Mouse (Mus musculus) intestine, postnatal 0 days (tissue): Measurements from ENCODE around the gene Ublcp1. TPM values are rescaled to one million over a fixed set of nuclear protein-coding genes. Genes with fewer than 3 reads are reported as not detected.

Source experiments
- ATAC-seq: fragments of 200-750 bp; cut with Nextera tagmentation; 2 replicates; pipeline ENCODE4 v1.8.0; 2017; ENCODE audit warnings: mild to moderate bottlenecking, moderate TSS enrichment, moderate library complexity
- H3K27ac ChIP-seq: fragments of 300-500 bp; sonication (generic); 2 replicates; pipeline ENCODE4 v1.5.1; 2014; ENCODE audit warnings: mild to moderate bottlenecking, low read depth, low read length, moderate library complexity
- H3K27me3 ChIP-seq: fragments of 300-500 bp; sonication (generic); replicated peaks from 2 replicates; pipeline ENCODE4 v1.6.1; 2014; ENCODE audit warnings: low read length, mixed read lengths; ENCODE audit not compliant: control insufficient read depth, insufficient read depth
- H3K36me3 ChIP-seq: fragments of 300-500 bp; sonication (generic); 2 replicates; pipeline ENCODE4 v1.6.1; 2014; ENCODE audit warnings: mild to moderate bottlenecking, moderate library complexity; ENCODE audit not compliant: control insufficient read depth, insufficient read depth
- H3K4me1 ChIP-seq: fragments of 300-500 bp; sonication (generic); replicated peaks from 2 replicates; pipeline ENCODE4 v1.6.1; 2014; ENCODE audit warnings: antibody characterized with exemption, low read length, mixed read lengths; ENCODE audit not compliant: control insufficient read depth, insufficient read depth
- H3K4me2 ChIP-seq: fragments of 300-500 bp; sonication (generic); replicated peaks from 2 replicates; pipeline ENCODE4 v1.6.1; 2014; ENCODE audit warnings: low read depth, mild to moderate bottlenecking, moderate library complexity
- H3K4me3 ChIP-seq: fragments of 300-500 bp; sonication (generic); 2 replicates; pipeline ENCODE4 v1.5.1; 2014; ENCODE audit warnings: low read depth, low read length
- H3K9ac ChIP-seq: fragments of 300-500 bp; sonication (generic); 2 replicates; pipeline ENCODE4 v1.6.1; 2014; ENCODE audit warnings: mild to moderate bottlenecking, low read depth, low read length
- H3K9me3 ChIP-seq: fragments of 300-500 bp; sonication (generic); 2 replicates; pipeline ENCODE4 v1.6.1; 2016; ENCODE audit warnings: mixed run types; ENCODE audit not compliant: control insufficient read depth
- CTCF ChIP-seq: sonication (generic); IDR thresholded peaks from 2 replicates; pipeline ENCODE4 v1.5.1; 2016; ENCODE audit warnings: low read depth, mild to moderate bottlenecking, control low read depth, antibody characterized with exemption, moderate library complexity
- WGBS: fragments of 180-500 bp; shearing (Covaris S2); extraction: QIAGEN DNeasy Blood & Tissue Kit; methylation state at CpG from one replicate; pipeline ENCODE4 v1.1.7; 2014; 5-methylcytosine and 5-hydroxymethylcytosine counted together
- polyA plus RNA-seq: library from polyadenylated mRNA; unstranded; fragments of >200 nt; fragmentation: Nextera tagmentation; extraction: Ambion mirVana; gene quantifications from 2 replicates; pipeline ENCODE4 v1.2.1, GENCODE M21; 2015

Gene Ublcp1
- polyA plus RNA-seq, 1 experiment from 2014 or later, result 43.4 TPM

- no peak for ATAC-seq
- no peak for TF ChIP-seq CTCF
- 44% methylated on average over 2 of the region's 2 CpGs for WGBS
Observed at GRCm38 (mm10) chr11:44514666-44515065, 44.4 kb upstream of the Ublcp1 start.

DNA sequence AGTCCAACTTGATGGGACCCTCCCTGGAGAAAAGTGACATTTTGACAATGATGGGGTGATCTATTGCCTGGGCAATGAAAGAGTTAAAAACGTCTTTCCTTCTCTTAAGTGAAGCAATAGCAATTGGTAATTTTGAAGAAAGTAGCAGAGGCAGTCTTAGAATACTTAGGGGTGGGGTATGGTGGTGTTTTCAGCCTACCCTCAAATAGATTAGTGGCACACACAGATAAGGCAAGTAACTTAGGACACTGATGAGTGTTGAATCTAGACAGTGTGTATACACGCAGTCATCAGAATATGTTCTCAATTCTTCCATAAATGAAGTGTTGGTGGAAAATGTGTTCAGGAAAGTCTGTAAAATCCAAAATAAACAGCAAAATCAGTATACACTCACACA lies 42.7 kb upstream of the Ublcp1 start:
- H3K4me2 ChIP-seq, result no peak overlapping the region
- ATAC-seq, result no peak
- TF ChIP-seq CTCF, result no peak
- 44% methylated on average over 2 of the region's 2 CpGs for WGBS
- H3K4me1 ChIP-seq, result no peaks in the 10 kb centered on the region
- H3K27me3 ChIP-seq, result no peaks in the 10 kb centered on the region
- H3K27ac ChIP-seq, result no peak overlapping the region
- no peaks in the 10 kb centered on the region for H3K36me3 ChIP-seq
- H3K4me3 ChIP-seq, result no peak overlapping the region
- no peaks in the 10 kb centered on the region for H3K9me3 ChIP-seq
- H3K9ac ChIP-seq, result no peak overlapping the region

More at GRCm38 (mm10) chr11:44514666-44515065, 44.4 kb upstream of the Ublcp1 start:
- Histone ChIP-seq H3K27me3 (no peaks in the 10 kb centered on the region), H3K36me3 (no peaks in the 10 kb centered on the region), H3K9ac (no peak overlapping the region), H3K4me1 (no peaks in the 10 kb centered on the region), H3K4me2 (no peak overlapping the region), H3K4me3 (no peak overlapping the region), H3K9me3 (no peaks in the 10 kb centered on the region), H3K27ac (no peak overlapping the region)

DNA sequence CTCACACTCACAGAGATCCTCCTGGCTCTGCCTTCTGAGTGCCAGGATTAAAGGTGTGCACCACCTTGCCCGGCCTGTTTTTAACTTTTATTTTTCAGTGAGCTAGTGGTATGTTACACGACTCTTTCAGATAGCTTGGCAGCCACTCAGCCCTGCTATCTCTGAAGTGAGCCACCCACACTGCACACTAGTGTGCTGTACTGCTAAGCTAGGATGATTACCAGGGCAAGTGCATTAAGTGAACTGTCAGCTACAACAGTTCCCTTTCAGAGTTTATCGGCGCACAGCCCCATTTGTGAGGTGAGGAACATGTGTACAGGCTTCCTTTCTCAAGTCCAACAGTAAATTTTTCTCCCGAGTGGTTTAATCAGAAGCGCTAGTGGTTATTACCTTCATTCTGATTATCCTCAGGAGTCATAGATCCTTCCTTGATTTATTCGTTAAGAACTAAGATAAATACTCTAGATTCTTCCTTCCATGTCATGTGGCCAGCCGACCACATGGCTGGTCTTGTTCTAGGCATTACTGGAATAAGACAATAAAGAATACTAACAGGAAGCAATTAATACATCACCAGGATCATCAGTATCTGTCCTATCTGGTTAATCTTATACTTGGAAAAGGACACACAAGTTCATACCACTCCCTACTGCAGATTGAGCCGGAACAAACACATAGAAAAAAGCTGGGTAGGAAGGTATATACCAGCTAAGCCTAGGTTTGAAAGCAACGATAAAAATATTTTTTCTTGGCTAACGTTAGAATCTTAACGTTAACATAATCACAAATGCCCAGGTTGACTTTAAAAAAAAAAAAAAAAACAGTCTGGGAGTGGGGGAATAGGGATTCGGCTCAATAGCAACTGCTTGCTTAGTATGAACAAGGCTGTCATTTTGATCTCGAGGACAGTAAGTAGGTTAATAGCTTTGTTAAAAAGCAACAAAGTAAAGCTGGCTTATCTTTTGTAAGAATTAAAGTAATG lies 42.0 kb upstream of the Ublcp1 start:
- Histone ChIP-seq H3K9me3 (no peaks in the 10 kb centered on the region), H3K36me3 (no peaks in the 10 kb centered on the region), H3K27me3 (no peaks in the 10 kb centered on the region), H3K9ac (no peak overlapping the region), H3K4me3 (no peak overlapping the region), H3K27ac (no peak overlapping the region), H3K4me1 (no peaks in the 10 kb centered on the region), H3K4me2 (peak overlapping the region; percentile 22)
- WGBS, result 37% methylated on average over 14 of the region's 14 CpGs
- TF ChIP-seq CTCF, result no peak
- ATAC-seq, result peak; percentile 70

- TF ChIP-seq CTCF, result no peak
- WGBS, result 85% methylated on average over 7 of the region's 7 CpGs
- no peak overlapping the region for H3K9ac ChIP-seq
Observed at GRCm38 (mm10) chr11:44510371-44510770, 40.1 kb upstream of the Ublcp1 start.

GRCm38 (mm10) chr11:44509906-44510305 lies 39.6 kb upstream of the Ublcp1 start:
- H3K4me2 ChIP-seq, result no peak overlapping the region

More at GRCm38 (mm10) chr11:44510371-44510770, 40.1 kb upstream of the Ublcp1 start:
- ATAC-seq, result no peak
- H3K9me3 ChIP-seq, result no peaks in the 10 kb centered on the region
- no peaks in the 10 kb centered on the region for H3K4me1 ChIP-seq
- H3K4me3 ChIP-seq, result no peak overlapping the region
- no peaks in the 10 kb centered on the region for H3K36me3 ChIP-seq
- no peak overlapping the region for H3K4me2 ChIP-seq
- H3K27ac ChIP-seq, result no peak overlapping the region
- no peaks in the 10 kb centered on the region for H3K27me3 ChIP-seq

GRCm38 (mm10) chr11:44508876-44509275 lies 38.6 kb upstream of the Ublcp1 start:
- WGBS, result 47% methylated on average over 4 of the region's 4 CpGs
- Histone ChIP-seq H3K9ac (no peak overlapping the region), H3K36me3 (no peaks in the 10 kb centered on the region), H3K4me2 (no peak overlapping the region), H3K27ac (no peak overlapping the region), H3K27me3 (no peaks in the 10 kb centered on the region), H3K4me1 (no peaks in the 10 kb centered on the region), H3K9me3 (no peaks in the 10 kb centered on the region), H3K4me3 (no peak overlapping the region)
- TF ChIP-seq CTCF, result no peak
- ATAC-seq, result no peak

More at GRCm38 (mm10) chr11:44509906-44510305, 39.6 kb upstream of the Ublcp1 start:
- no peak for ATAC-seq
- Histone ChIP-seq H3K36me3 (no peaks in the 10 kb centered on the region), H3K27me3 (no peaks in the 10 kb centered on the region), H3K4me3 (no peak overlapping the region), H3K9ac (no peak overlapping the region), H3K27ac (no peak overlapping the region), H3K4me1 (no peaks in the 10 kb centered on the region), H3K9me3 (no peaks in the 10 kb centered on the region)
- WGBS, result 80% methylated on average over 2 of the region's 2 CpGs
- TF ChIP-seq CTCF, result no peak
